Mouse (Mus musculus): ENCODE measurements around the gene Ccdc71. TPM values are rescaled to one million over a fixed set of nuclear protein-coding genes. Genes with fewer than 3 reads are reported as not detected.
A peak's percentile ranks its signal among the peaks of the same experiment; 100 is the strongest.

Ccdc71 gene
- 26.8 and 27.2 TPM in 2 replicates for polyA plus RNA-seq (2012; rRNA removed)

- TF ChIP-seq CTCF (IDR thresholded peaks at IDR 0.05; ENCODE audit: insufficient read depth, low read length) (no peak), POLR2A (IDR thresholded peaks at IDR 0.05; ENCODE audit: borderline replicate concordance, extremely low read depth, low read depth, low read length) (peak; percentile 76; the same call in 1 of the 2 replicates)
- H3K4me3 ChIP-seq (replicated peaks; ENCODE audit: extremely low read depth, low read depth, low read length): peak within 1 kb of the TSS; percentile 82
- peaks cover 14% of the 10 kb centered on the region for H3K4me1 ChIP-seq (ENCODE audit: control insufficient read depth, insufficient read depth, low read length)
- WGBS: under 1% methylated on average over 48 of the region's 52 CpGs
- DNase-seq: peak; percentile 86
Observed at GRCm38 (mm10) chr9:108460319-108461178, at the start of gene Ccdc71. Gene Ccdc71 (plus strand): TSS chr9:108460527.

- DNase-seq: no peak
- H3K4me1 ChIP-seq (ENCODE audit: control insufficient read depth, insufficient read depth, low read length): no peaks in the 10 kb centered on the region
- 84% methylated on average over 9 of the region's 9 CpGs for WGBS
- TF ChIP-seq CTCF (IDR thresholded peaks at IDR 0.05; ENCODE audit: insufficient read depth, low read length) (no peak), POLR2A (IDR thresholded peaks at IDR 0.05; ENCODE audit: borderline replicate concordance, extremely low read depth, low read depth, low read length) (no peak)
- no peak overlapping the region for H3K4me3 ChIP-seq (replicated peaks; ENCODE audit: extremely low read depth, low read depth, low read length)
Observed at GRCm38 (mm10) chr9:108411381-108411942, 48.9 kb upstream of the Ccdc71 start.

GRCm38 (mm10) chr9:108412221-108412620 lies 48.1 kb upstream of the Ccdc71 start:
- Histone ChIP-seq H3K4me1 (ENCODE audit: control insufficient read depth, insufficient read depth, low read length) (no peaks in the 10 kb centered on the region), H3K4me3 (replicated peaks; ENCODE audit: extremely low read depth, low read depth, low read length) (no peak overlapping the region)
- no peak for TF ChIP-seq CTCF (IDR thresholded peaks at IDR 0.05; ENCODE audit: insufficient read depth, low read length)
- no peak for TF ChIP-seq POLR2A (IDR thresholded peaks at IDR 0.05; ENCODE audit: borderline replicate concordance, extremely low read depth, low read depth, low read length)
- DNase-seq: no peak
- WGBS: 86% methylated on average over 1 of the region's 1 CpGs

GRCm38 (mm10) chr9:108428384-108428783 lies 31.9 kb upstream of the Ccdc71 start, which contains the start of gene Ccdc36:
Gene Ccdc36 (minus strand): TSS chr9:108428484.
- Histone ChIP-seq H3K4me3 (replicated peaks; ENCODE audit: extremely low read depth, low read depth, low read length) (no peak within 1 kb of the TSS), H3K4me1 (ENCODE audit: control insufficient read depth, insufficient read depth, low read length) (no peaks in the 10 kb centered on the region)
- TF ChIP-seq POLR2A (IDR thresholded peaks at IDR 0.05; ENCODE audit: borderline replicate concordance, extremely low read depth, low read depth, low read length) (no peak), CTCF (IDR thresholded peaks at IDR 0.05; ENCODE audit: insufficient read depth, low read length) (no peak)
- DNase-seq: no peak

- no peak for TF ChIP-seq POLR2A (IDR thresholded peaks at IDR 0.05; ENCODE audit: borderline replicate concordance, extremely low read depth, low read depth, low read length)
- no peak for DNase-seq
- no peaks in the 10 kb centered on the region for H3K4me1 ChIP-seq (ENCODE audit: control insufficient read depth, insufficient read depth, low read length)
- peak overlapping the region; percentile 32 for H3K4me3 ChIP-seq (replicated peaks; ENCODE audit: extremely low read depth, low read depth, low read length)
- 47% methylated on average over 32 of the region's 32 CpGs for WGBS
Observed at GRCm38 (mm10) chr9:108431431-108432067, 28.8 kb upstream of the Ccdc71 start.

- no peak for DNase-seq
- TF ChIP-seq POLR2A (IDR thresholded peaks at IDR 0.05; ENCODE audit: borderline replicate concordance, extremely low read depth, low read depth, low read length) (no peak), CTCF (IDR thresholded peaks at IDR 0.05; ENCODE audit: insufficient read depth, low read length) (no peak)
- peaks cover 3% of the 10 kb centered on the region; the same call in 1 of the 2 replicates for H3K4me1 ChIP-seq (ENCODE audit: control insufficient read depth, insufficient read depth, low read length)
- 77% methylated on average over 3 of the region's 3 CpGs for WGBS
- no peak within 1 kb of the TSS for H3K4me3 ChIP-seq (replicated peaks; ENCODE audit: extremely low read depth, low read depth, low read length)
Observed at GRCm38 (mm10) chr9:108436182-108436581, 24.1 kb upstream of the Ccdc71 start, which contains the start of gene BC048562. Gene BC048562 (plus strand): TSS chr9:108436482.

- no peak for DNase-seq
- TF ChIP-seq CTCF (IDR thresholded peaks at IDR 0.05; ENCODE audit: insufficient read depth, low read length) (no peak), POLR2A (IDR thresholded peaks at IDR 0.05; ENCODE audit: borderline replicate concordance, extremely low read depth, low read depth, low read length) (no peak)
- 89% methylated on average over 6 of the region's 6 CpGs for WGBS
- Histone ChIP-seq H3K4me1 (ENCODE audit: control insufficient read depth, insufficient read depth, low read length) (peaks cover 5% of the 10 kb centered on the region), H3K4me3 (replicated peaks; ENCODE audit: extremely low read depth, low read depth, low read length) (no peak overlapping the region)
Observed at GRCm38 (mm10) chr9:108439176-108439575, 21.2 kb upstream of the Ccdc71 start.

- Histone ChIP-seq H3K4me3 (replicated peaks; ENCODE audit: extremely low read depth, low read depth, low read length) (no peak overlapping the region), H3K4me1 (ENCODE audit: control insufficient read depth, insufficient read depth, low read length) (peaks cover 5% of the 10 kb centered on the region)
- WGBS: 53% methylated on average over 5 of the region's 5 CpGs
- DNase-seq: no peak
- no peak for TF ChIP-seq POLR2A (IDR thresholded peaks at IDR 0.05; ENCODE audit: borderline replicate concordance, extremely low read depth, low read depth, low read length)
- no peak for TF ChIP-seq CTCF (IDR thresholded peaks at IDR 0.05; ENCODE audit: insufficient read depth, low read length)
Observed at GRCm38 (mm10) chr9:108440485-108440884, 19.8 kb upstream of the Ccdc71 start.

- Histone ChIP-seq H3K4me3 (replicated peaks; ENCODE audit: extremely low read depth, low read depth, low read length) (no peak overlapping the region), H3K4me1 (ENCODE audit: control insufficient read depth, insufficient read depth, low read length) (peaks cover 5% of the 10 kb centered on the region)
- no peak for DNase-seq
- TF ChIP-seq CTCF (IDR thresholded peaks at IDR 0.05; ENCODE audit: insufficient read depth, low read length) (no peak), POLR2A (IDR thresholded peaks at IDR 0.05; ENCODE audit: borderline replicate concordance, extremely low read depth, low read depth, low read length) (no peak)
- 57% methylated on average over 11 of the region's 11 CpGs for WGBS
Observed at GRCm38 (mm10) chr9:108441236-108441919, 18.9 kb upstream of the Ccdc71 start.
